Mouse (Mus musculus) bone marrow macrophage, adult 2 months (primary cell): ENCODE data around the gene Ccdc13.

Experiments used
- CTCF ChIP-seq: IDR thresholded peaks from 2 replicates; pipeline ENCODE4 v1.5.1; 2012; ENCODE audit warnings: low read depth, mild to moderate bottlenecking, low read length, moderate library complexity
- POLR2A ChIP-seq: IDR thresholded peaks from 2 replicates; pipeline ENCODE4 v1.6.1; 2012; ENCODE audit warnings: mild to moderate bottlenecking, low read depth, low read length, borderline replicate concordance

DNA sequence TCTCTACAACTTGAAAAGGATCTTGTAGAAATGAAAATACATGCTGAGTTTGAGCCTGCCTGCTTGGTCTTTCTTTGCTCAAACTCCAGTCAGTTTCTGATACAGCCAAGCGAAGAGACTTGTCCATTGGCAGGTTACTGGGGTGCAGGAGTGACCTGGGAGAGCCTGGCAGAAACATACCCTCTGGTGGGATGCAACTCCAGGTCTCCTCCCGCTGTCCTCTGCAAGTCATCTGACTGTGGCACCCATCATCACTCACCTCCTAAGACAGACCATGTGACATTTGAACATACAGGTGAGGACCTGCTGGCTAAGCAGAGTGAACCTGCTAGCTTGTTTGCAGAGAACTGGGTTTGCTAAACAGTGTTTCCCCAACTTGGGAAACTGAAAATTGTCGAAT is 82.5 kb downstream of the Ccdc13 start:
- TF ChIP-seq CTCF (no peak), POLR2A (no peak)
